Comparison of ENCODE assay signal across 9 mouse cellular contexts in genomic region chr7:46422764-46423412, GRCm38 (mm10). TPM values are rescaled to one million over a fixed set of nuclear protein-coding genes. Genes with fewer than 3 reads are reported as not detected.
DNase-seq lines count a peak whose midpoint lies in the region; ATAC-seq and TF ChIP-seq lines count a peak whose summit lies in the region.
"Had no signal": no experiment of that assay in that cellular context is flagged by ENCODE, and none has a peak within 500 bp of the region (broad histone marks: within the 10 kb centered on the region; RNA-seq: fewer than 3 reads in every experiment).

No protein-coding gene starts in this region.

- no peak for TF ChIP-seq POLR2A in heart, adult 2 months (IDR thresholded peaks at IDR 0.05; ENCODE audit: insufficient read depth, low read depth, low read length)
- TF ChIP-seq POLR2A in spleen, adult 2 months (IDR thresholded peaks at IDR 0.05; ENCODE audit: low read depth, low read length): no peak

- no peaks in the 10 kb centered on the region for H3K4me1 ChIP-seq in heart, adult 2 months (ENCODE audit: control insufficient read depth, insufficient read depth, low read length)
- peaks cover 50% of the 10 kb centered on the region for H3K4me1 ChIP-seq in hindbrain, embryonic 10.5 days (replicated peaks)
- peaks cover 26% of the 10 kb centered on the region for H3K4me1 ChIP-seq in midbrain, embryonic 12.5 days
- no peaks in the 10 kb centered on the region for H3K4me1 ChIP-seq in spleen, adult 2 months (ENCODE audit: control insufficient read depth, insufficient read depth, insufficient read length)

- DNase-seq in heart, adult 2 months: peak; percentile 18 to 35
- no peak for DNase-seq in heart, adult 9 months (ENCODE audit: low spot score in 2 of 2)
- DNase-seq in adrenal gland, adult 8-10 months: peak; percentile 20
- peak; percentile 78 for DNase-seq in embryo, embryonic 11 days
- DNase-seq in hindbrain, embryonic 10.5 days (ENCODE audit: low spot score): peak; percentile 77
- DNase-seq in left cerebral cortex, adult 2 months (ENCODE audit: extremely low spot score in 1 of 2, low spot score in 2 of 2): peak; percentile 78 to 85
- peak; percentile 30 to 73 for DNase-seq in spleen, adult 2 months (ENCODE audit: low read depth in 1 of 2, low spot score in 2 of 2)

- H3K27me3 ChIP-seq in heart, adult 2 months (ENCODE audit: control insufficient read depth, insufficient read depth, low read length): no peaks in the 10 kb centered on the region
- H3K27me3 ChIP-seq in hindbrain, embryonic 10.5 days (ENCODE audit: insufficient read depth, poor library complexity, severe bottlenecking): no peaks in the 10 kb centered on the region
- no peaks in the 10 kb centered on the region for H3K27me3 ChIP-seq in midbrain, embryonic 12.5 days
- H3K27me3 ChIP-seq in spleen, adult 2 months (ENCODE audit: control insufficient read depth, insufficient read depth, low read length): no peaks in the 10 kb centered on the region

- no peak overlapping the region for H3K9ac ChIP-seq in heart, adult 2 months (ENCODE audit: low read depth, low read length)
- H3K9ac ChIP-seq in midbrain, embryonic 12.5 days (replicated peaks): no peak overlapping the region

- H3K4me2 ChIP-seq in midbrain, embryonic 12.5 days (replicated peaks): peak overlapping the region; percentile 21

- no peaks in the 10 kb centered on the region for H3K9me3 ChIP-seq in hindbrain, embryonic 10.5 days
- H3K9me3 ChIP-seq in midbrain, embryonic 12.5 days: no peaks in the 10 kb centered on the region

- no peak overlapping the region for H3K4me3 ChIP-seq in heart, adult 2 months
- peak overlapping the region; percentile 14; the same call in 1 of the 2 replicates for H3K4me3 ChIP-seq in hindbrain, embryonic 10.5 days
- H3K4me3 ChIP-seq in left cerebral cortex, adult 2 months: no peak overlapping the region
- H3K4me3 ChIP-seq in midbrain, embryonic 12.5 days: no peak overlapping the region
- H3K4me3 ChIP-seq in spleen, adult 2 months (ENCODE audit: extremely low read depth, insufficient read depth, insufficient read length): no peak overlapping the region

- ATAC-seq in midbrain, embryonic 12.5 days (ENCODE audit: low FRiP score, low read depth): peak; percentile 79

- TF ChIP-seq CTCF in heart, adult 2 months (IDR thresholded peaks at IDR 0.05): peak; percentile 55
- TF ChIP-seq CTCF in left cerebral cortex, adult 2 months (IDR thresholded peaks at IDR 0.05): peak; percentile 70
- TF ChIP-seq CTCF in spleen, adult 2 months (IDR thresholded peaks at IDR 0.05; ENCODE audit: extremely low read depth, insufficient read depth, insufficient read length, insufficient replicate concordance): peak; percentile 71

- H3K36me3 ChIP-seq in heart, adult 2 months (ENCODE audit: control insufficient read depth, insufficient read depth, low read length): no peaks in the 10 kb centered on the region
- no peaks in the 10 kb centered on the region for H3K36me3 ChIP-seq in hindbrain, embryonic 10.5 days
- no peaks in the 10 kb centered on the region for H3K36me3 ChIP-seq in midbrain, embryonic 12.5 days
- H3K36me3 ChIP-seq in spleen, adult 2 months (ENCODE audit: control insufficient read depth, insufficient read depth, low read length): no peaks in the 10 kb centered on the region

- no peaks in the 10 kb centered on the region for H3K79me2 ChIP-seq in heart, adult 2 months (replicated peaks; ENCODE audit: control insufficient read depth, insufficient read depth, low read length)

- intact Hi-C loops in heart, adult 2 months (cut with DNase I): no loop called here
- intact Hi-C loops in left cerebral cortex, adult 2 months (cut with DNase I): no loop called here

- 60% methylated on average over 18 of the region's 18 CpGs for WGBS in heart, adult 2 months
- 58% methylated on average over 18 of the region's 18 CpGs for whole genome bisulfite sequencing in hindbrain, embryonic 10.5 days
- WGBS in midbrain, embryonic 12.5 days: 53% methylated on average over 16 of the region's 18 CpGs
- WGBS in spleen, adult 2 months: 63% methylated on average over 18 of the region's 18 CpGs

- no peak for TF ChIP-seq EP300 in heart, adult 2 months (IDR thresholded peaks at IDR 0.05; ENCODE audit: insufficient read depth, low read depth, low read length)

- H3K27ac ChIP-seq in heart, adult 2 months: no peak overlapping the region
- peak overlapping the region; percentile 74; the same call in 1 of the 2 replicates for H3K27ac ChIP-seq in hindbrain, embryonic 10.5 days
- H3K27ac ChIP-seq in left cerebral cortex, adult 2 months: peak overlapping the region; percentile 79
- peak overlapping the region; percentile 80 for H3K27ac ChIP-seq in midbrain, embryonic 12.5 days (replicated peaks)
- no peak overlapping the region for H3K27ac ChIP-seq in spleen, adult 2 months (ENCODE audit: insufficient read depth, low read length)

RNA-seq across cellular contexts. Expression of gene Kcnc1, which starts 26.6 kb away (rescaled TPM):
- under 1 TPM; 0.09 to 0.21 TPM for total RNA-seq in heart, adult 2 months (2021)
- 0.10 and 0.41 TPM in 2 replicates for polyA plus RNA-seq in heart, adult 2 months (2012; rRNA removed)
- under 1 TPM; 0.70 to 0.87 (median 0.77) TPM for total RNA-seq in adrenal gland, adult 8-10 months (2022)
- polyA plus RNA-seq in hindbrain, embryonic 10.5 days (2016; fragmentation: Nextera tagmentation; extraction: Ambion mirVana): 0.83 and 2.3 TPM in 2 replicates
- total RNA-seq in left cerebral cortex, adult 2 months (2021): 100 to 1,000 TPM; 140 to 149 TPM
- 7.1 and 9.5 TPM in 2 replicates for polyA plus RNA-seq in midbrain, embryonic 12.5 days (2016; fragmentation: Nextera tagmentation; extraction: Ambion mirVana)
- 1.2 and 1.4 TPM in 2 replicates for polyA plus RNA-seq in spleen, adult 2 months (2012; rRNA removed)

RNA-seq across cellular contexts. Expression of gene Myod1, which starts 46.6 kb away (rescaled TPM):
- total RNA-seq in heart, adult 2 months (2021): not detected
- polyA plus RNA-seq in heart, adult 2 months (2012; rRNA removed): not detected in 2 replicates
- not detected for total RNA-seq in adrenal gland, adult 8-10 months (2022)
- polyA plus RNA-seq in hindbrain, embryonic 10.5 days (2016; fragmentation: Nextera tagmentation; extraction: Ambion mirVana): 0.18 and 0.25 TPM in 2 replicates
- total RNA-seq in left cerebral cortex, adult 2 months (2021): under 1 TPM in 1 of 2 experiments, not detected in 1; 0.30 TPM
- not detected in 2 replicates for polyA plus RNA-seq in midbrain, embryonic 12.5 days (2016; fragmentation: Nextera tagmentation; extraction: Ambion mirVana)
- polyA plus RNA-seq in spleen, adult 2 months (2012; rRNA removed): 0.06 and 0.13 TPM in 2 replicates
- polyA plus RNA-seq: large intestine, adult 2 months had no signal

Comparison
In these comparisons a context has a peak if more than half of its experiments do, and no peak if none do; other contexts are left out.
1. DNase-seq: peak in heart, adult 2 months (2 of 2), adrenal gland, adult 8-10 months (single experiment), embryo, embryonic 11 days (single experiment), hindbrain, embryonic 10.5 days (single experiment), left cerebral cortex, adult 2 months (2 of 2) and spleen, adult 2 months (2 of 2); none in heart, adult 9 months (0 of 2).
2. H3K27ac ChIP-seq: peak in hindbrain, embryonic 10.5 days (single experiment), left cerebral cortex, adult 2 months (single experiment) and midbrain, embryonic 12.5 days (single experiment); none in heart, adult 2 months (single experiment) and spleen, adult 2 months (single experiment).
3. Peak in every context shown above with its lines, with median percentiles within 50 percentile points of each other: CTCF ChIP-seq.